Mouse (Mus musculus): ENCODE measurements around the gene Vmn1r234. TPM values are rescaled to one million over a fixed set of nuclear protein-coding genes. Genes with fewer than 3 reads are reported as not detected.

Gene Vmn1r234
- polyA plus RNA-seq (2017; shearing (Covaris generic)) = not detected

GRCm38 (mm10) chr17:21225787-21226186 lies at the start of gene Vmn1r234:
TSS of gene Vmn1r234 (plus strand) at chr17:21226087.

GRCm38 (mm10) chr17:21256111-21256510 lies 30.2 kb downstream of the Vmn1r234 start, which contains the start of gene Vmn1r235:
TSS of gene Vmn1r235 (plus strand) at chr17:21256411.

DNA sequence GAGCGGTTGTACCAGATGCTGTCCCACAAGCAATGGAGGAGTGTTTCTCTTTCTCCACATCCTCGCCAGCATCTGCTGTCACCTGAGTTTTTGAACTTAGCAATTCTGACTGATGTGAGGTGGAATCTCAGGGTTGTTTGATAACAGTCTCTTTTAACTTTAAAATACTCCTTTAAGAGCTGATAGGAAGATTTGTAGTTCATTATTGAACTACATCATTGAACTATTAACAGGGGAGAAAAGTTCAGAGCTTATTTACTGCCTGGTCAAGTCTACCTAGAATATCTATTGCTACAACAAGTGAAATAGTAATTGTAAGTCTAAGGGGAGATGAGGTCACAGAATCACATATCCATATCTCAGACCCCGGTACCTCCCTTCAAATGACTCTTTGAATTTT lies 56.8 kb downstream of the Vmn1r234 start, which contains the start of gene Vmn1r236:
Vmn1r236 (plus strand) TSS at position 301 of the 400 bp plus-strand sequence.

Other genes starting within 250 kb of the Vmn1r234 start
- gene Vmn1r233, start 229.6 kb upstream of the Vmn1r234 start, polyA plus RNA-seq (2017; shearing (Covaris generic)) = 0.50 TPM
- 5.3 TPM for gene Zfp160, start 217.2 kb upstream of the Vmn1r234 start, polyA plus RNA-seq (2017; shearing (Covaris generic))
- gene Vmn1r235, start 30.3 kb downstream of the Vmn1r234 start, polyA plus RNA-seq (2017; shearing (Covaris generic)) = 0.49 TPM
- gene Vmn1r236, start 56.9 kb downstream of the Vmn1r234 start, polyA plus RNA-seq (2017; shearing (Covaris generic)) = not detected
- gene Vmn1r237, start 85.8 kb downstream of the Vmn1r234 start, polyA plus RNA-seq (2017; shearing (Covaris generic)) = 0.59 TPM
- gene Zfp677, start 157.7 kb downstream of the Vmn1r234 start, polyA plus RNA-seq (2017; shearing (Covaris generic)) = 15.6 TPM
- 4.4 TPM for gene Zfp54, start 197.1 kb downstream of the Vmn1r234 start, polyA plus RNA-seq (2017; shearing (Covaris generic))
- 59.8 TPM for gene Zfp51, start 224.3 kb downstream of the Vmn1r234 start, polyA plus RNA-seq (2017; shearing (Covaris generic))

Data from effector memory CD4-positive, alpha-beta T cell, adult 7 months (primary cell).